Mouse (Mus musculus) gastrocnemius, postnatal 25 days (tissue): ENCODE results near the gene Ltbr. TPM values are rescaled to one million over a fixed set of nuclear protein-coding genes. Genes with fewer than 3 reads are reported as not detected.
"Not testable (repeated sequence)": the region's sequence is repeated elsewhere in the genome, so short reads cannot be mapped to it uniquely, and the experiment has no call there.

ENCODE experiments used
- DNase-seq: peaks from one replicate; pipeline ENCODE4 v3.0.0; 2022
- total RNA-seq, 2 experiments: library from RNA; stranded (reverse); gene quantifications; 1 replicate in 1 of 2; 2 replicates in 1 of 2; pipeline ENCODE4 v1.2.3; 2021

The Ltbr gene
- total RNA-seq, 2 experiments from 2014 or later, result 21.2 to 21.7 TPM

DNA sequence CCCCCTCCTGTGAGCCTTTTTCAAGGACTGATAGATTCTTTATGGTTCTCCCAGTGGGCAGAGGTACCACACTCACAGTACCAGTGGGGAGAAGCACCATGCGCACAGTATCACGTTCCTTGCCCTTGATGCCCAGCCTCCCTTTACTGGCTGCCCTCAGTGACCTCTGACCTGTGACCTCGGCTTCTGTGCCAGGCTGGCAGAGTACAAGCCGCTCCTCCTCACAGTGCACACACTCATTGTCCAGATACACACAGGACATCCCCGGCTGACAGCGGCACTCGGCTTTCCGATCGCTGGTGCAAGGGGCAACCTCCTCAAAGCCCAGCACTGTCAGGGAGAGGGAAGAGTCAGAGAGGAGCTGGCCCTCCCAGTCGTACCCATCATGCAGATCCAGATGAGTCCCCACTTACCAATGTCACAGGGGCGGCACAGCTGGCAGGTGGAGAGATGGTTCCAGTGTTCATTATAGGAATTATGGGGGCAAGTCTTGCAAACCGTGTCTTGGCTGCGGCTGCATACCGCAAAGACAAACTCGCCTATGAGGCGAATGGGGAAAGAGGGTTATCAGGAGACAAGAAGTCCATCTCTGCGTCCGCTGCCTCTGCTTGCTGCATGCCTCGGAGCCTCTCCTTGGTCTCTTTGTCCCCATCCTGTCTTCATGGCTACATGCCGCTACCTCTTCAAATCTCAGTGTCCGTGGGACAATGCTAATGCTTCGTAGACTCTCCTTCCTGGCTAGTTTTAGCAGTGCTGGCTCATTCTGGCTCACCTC, 917 bp downstream of the Ltbr start:
- no peak for DNase-seq

DNA sequence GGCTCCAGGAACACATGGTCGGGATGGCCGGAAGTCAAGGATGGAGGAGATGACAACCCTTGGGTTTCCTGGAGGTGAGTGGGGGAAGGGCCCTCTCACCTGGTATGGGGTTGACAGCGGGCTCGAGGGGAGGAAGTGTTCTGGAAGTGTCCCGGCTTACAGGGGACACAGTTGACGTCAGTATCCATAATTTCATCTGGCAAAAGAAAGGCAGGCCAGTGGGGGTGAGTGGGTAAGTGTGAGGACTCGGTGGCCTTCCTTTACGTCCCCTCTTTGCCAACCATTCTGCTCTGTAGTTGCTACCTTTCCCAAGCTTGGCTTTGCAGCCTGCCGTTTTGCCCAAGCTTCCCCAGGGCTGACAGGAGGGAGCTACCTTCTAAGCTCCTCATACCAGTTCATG, 1.5 kb downstream of the Ltbr start:
- DNase-seq, result no peak

DNA sequence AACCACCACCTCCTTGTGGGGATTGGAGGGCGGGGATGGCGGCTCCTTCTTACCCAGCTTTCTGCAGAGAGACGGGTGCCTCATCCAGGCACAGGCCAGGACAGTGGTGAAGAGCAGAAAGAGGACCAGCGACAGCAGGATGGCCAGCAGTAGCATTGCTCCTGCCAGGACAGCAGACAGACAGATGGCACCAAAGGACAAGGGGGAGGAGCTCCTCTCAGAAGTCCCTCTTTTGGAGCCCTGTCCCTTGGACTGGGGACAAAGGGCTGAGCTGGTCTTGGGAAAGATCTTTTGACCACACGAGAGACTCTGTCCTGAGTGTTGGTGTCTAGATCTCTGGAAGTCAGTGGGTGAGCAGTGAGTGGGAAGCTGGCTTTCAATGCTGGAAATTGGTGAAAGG, 4.3 kb downstream of the Ltbr start:
- DNase-seq, result no peak

DNA sequence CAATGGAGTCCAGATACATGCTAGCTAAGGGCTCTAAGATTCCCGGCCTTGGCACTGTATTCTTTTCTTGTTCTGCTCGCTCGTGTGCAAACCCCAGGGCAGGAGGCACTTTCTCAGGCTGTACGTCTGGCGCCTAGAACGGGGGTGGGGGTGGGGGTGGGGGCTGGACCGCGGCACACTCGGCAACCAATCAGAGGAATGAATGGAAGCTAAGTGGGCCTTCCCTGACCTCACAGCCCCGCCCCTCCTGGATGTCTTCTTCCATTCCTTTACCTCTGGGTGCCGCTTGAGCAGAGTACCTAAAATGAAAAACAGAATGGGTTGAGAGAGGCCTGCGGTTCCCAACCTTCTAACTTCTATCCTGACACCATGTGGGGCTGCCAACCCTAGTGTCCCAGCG, 4.8 kb downstream of the Ltbr start:
- no peak for DNase-seq

DNA sequence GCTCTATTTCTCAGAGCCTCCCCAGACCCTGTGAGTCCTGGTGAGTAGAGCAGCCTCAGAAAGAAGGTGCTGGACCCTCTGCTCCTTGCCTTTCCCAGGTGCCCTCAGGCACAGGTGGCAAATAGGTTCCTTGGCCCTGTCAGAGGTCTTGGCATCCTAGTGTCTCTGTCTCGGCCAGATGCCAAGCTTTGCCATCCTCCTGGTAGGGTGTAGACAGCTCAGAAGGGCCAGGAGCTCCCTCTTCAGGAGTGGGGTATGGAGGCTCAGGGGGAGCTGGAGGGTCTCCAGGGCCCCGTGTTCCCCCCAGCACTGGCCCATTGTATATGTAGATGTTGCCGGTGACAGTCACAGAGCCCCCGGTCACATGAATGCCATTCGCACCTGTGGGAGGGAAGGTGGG, 6.6 kb downstream of the Ltbr start:
- DNase-seq, result no peak

DNA sequence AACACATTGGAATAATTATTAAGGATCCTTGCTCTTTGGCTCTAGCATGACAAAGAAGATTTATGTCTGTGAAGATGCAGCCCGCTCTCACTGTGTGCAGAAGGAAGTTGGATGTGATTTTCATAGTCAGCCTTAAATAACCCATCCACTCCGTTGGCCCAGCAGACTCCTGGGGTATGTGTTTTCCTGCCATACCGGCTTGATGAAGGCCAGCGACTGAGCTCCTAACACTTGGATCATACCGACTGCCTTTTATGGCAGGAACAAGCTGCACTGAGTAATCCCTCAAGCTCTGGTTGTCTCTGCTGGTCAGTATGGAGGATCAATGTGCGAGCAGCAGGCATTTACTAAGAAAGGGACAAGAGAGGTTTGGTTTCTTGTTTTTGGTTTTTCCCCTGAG, 8.2 kb downstream of the Ltbr start:
- DNase-seq, result no peak

DNA sequence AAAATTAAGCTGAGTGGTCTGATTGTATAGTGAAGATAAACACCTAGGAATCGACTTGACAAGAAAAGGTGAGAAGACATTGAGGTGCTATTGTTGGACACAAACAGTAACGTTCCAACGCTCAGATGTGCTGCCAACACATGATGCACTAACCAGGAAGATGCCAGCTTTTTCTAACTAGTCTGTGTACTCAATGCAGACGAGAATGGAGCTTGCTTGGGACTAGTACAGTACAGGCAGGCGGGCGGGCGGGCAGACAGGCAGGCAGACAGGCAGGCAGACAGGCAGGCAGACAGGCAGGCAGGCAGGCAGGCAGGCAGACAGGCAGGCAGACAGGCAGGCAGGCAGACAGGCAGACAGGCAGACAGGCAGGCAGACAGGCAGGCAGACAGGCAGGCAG, 9.3 kb downstream of the Ltbr start:
- DNase-seq, result not testable (repeated sequence)

DNA sequence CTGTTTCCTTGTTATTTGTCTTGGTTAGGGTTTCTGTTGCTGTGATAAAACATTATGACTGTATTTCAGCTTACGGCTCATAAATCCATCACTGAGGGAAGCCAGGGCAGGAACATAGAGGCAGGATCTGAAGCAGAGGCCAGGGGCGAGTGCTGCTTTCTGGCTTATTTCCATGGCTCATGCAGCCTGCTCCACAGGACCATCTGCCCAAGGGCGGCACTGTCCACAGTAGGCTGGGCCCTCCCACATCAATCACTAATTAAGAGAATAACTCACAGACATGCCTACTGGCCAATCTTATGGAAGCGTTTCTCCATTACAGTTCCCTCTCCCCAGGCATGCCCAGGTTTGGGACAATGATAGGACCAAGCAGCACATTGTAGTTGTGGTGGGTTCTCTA, 10.4 kb downstream of the Ltbr start:
- DNase-seq, result no peak

DNA sequence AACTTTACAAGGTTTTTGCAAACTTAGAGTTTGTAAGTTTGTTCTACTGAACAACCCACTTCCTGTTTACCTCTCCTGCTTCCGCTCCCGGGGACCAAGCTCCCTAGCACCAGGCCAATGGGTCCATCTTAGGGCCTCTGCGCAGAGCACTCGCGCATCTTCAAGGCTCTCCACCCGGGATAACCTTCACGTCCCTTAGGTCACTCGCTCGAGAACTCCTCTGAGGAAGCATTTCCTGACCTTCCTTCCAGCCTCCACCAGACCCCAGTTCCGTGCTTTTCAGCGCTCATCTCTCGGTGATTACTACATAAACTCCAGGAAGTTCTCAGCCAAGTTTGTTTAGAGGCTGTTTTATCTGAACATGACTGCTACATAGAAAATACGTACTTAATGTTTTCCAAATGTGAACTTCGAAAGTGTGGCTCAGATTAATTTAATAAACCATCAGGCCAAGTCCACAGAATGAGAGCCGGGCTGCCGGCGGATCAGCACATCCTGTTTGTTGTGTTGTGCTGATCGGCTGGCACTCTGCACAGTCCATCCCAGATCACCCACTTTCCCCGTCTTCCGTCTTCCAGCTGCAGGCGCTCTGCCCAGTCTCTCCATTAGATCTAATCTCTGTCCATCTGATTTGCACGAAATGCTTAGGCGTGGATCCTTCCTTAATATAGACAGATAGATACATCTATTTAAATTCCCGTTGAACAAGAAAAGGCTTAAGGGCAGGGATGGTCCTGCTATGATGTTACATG, 11.3 kb downstream of the Ltbr start:
- no peak for DNase-seq

DNA sequence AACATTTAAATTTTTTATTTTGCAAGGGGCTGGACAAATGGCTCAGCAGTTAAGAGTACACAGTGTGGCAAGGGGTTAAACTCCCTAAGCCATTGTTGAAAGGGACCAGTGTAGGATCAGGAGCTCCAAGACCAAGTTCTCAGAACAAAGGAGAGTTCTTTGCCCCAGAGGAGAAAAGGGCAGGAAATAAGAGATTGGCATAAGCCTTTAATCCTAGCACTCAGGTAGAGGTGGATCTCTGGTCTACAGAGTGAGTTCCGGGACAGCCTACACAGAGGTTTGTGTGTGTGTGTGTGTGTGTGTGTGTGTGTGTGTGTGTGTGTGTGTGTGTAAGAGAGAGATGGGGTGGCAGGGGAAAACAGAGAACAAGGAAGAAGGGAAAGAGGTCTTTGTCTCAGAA, 12.7 kb downstream of the Ltbr start:
- no peak for DNase-seq

DNA sequence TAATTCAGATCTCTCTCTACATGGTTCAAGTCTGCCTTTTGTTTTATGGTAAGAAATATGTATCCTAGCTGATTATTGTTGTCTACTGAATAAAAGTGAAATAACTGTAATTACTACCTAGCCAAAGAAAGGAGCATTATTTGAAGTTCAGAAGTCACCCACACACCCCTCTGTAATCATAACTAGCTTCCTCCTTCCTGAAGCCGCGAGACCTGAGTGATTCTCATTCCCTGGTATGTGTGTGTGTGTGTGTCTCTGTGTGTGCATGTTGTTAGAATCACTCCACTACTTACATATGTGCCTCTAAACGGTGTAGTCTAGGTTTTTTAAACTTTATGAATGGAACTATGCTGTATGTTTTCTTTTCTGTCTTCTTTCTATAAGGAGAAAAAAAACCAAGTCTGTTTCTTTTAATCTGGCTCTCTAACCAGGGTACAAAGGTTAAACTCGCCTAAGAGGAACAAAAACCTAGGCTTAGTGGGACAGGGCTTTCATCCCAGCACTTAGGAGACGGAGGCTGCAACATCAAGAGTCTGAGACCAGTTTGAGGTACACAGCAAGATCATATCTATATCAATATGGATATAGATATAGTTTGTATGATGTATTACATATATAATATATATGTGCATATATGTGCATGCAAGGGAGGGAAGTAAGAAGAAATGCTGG, 16.4 kb downstream of the Ltbr start:
- no peak for DNase-seq

DNA sequence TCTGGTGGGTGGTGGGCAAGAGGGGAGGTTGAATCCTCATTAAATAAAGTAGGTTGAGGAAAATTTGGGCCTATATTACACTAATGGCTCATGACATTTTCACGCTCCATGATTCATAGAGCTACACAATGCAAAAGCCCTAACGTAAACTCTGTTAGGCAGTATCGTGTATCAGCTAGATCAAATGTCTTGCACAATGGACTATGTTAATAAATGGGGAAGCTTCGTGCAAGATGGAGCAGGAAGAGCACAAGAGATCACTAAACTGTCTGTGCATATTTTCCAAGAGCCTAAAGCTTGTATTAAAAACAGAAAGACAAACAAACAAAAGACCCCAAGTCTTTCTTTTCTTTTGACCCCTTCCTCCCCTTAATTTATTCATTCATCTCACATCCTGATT, 19.6 kb downstream of the Ltbr start:
- DNase-seq, result no peak

DNA sequence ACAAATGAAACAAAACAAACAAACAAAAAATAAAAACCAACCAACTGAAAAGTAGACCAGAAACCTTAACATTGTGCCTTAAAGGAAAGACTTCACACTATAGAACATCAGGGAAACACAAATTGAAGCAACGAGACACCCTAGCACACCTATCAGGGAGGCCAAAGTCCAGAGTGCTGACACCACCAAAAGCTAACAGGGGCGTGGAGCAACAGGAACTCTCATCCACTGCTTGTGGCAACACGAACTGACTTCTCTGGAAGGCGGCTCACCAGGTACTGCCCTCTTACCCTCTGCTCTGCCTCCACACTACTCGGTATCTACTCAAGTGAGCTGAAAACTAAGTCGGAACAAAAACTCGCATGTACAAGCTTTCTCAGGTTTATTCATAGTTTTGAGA, 21.4 kb downstream of the Ltbr start:
- no peak for DNase-seq

DNA sequence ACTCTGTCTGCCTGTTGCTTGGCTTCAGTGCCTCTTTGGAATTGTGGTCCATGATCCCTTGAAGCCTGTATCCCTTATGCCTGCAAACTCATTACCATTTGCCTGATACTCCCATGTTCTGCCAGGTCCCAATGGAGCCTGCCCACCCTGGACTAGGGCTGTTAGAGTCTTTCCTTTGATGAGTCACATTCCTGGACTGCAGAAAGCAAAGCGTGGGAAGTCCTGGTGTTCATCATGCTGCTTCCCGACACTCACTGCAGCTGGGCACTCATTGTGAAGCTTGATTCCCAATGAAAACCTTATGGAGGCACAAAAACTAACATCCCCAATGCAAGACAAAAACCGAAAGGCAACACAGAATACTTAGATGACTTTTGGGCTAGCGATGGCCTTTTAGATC, 22.4 kb downstream of the Ltbr start:
- no peak for DNase-seq

DNA sequence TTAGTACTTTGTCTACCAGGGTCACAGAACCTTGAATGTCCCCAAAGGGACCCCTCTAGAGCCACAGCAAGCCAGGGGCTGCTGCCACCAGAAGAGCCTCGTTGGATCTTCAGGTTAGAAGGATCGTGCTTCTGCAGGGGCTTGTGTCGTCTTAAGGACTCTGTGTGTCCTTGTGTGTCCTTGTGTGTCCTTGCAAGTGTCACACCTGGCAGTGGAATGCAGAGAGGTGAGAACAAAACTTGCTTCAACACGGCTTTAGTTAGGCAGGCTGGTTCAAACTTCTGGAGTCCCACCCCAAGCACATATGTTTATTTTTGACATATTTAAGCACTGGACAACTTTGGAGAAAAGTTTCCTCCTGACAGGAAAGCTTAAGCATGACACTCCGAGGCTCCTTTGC, 25.0 kb downstream of the Ltbr start:
- no peak for DNase-seq

DNA sequence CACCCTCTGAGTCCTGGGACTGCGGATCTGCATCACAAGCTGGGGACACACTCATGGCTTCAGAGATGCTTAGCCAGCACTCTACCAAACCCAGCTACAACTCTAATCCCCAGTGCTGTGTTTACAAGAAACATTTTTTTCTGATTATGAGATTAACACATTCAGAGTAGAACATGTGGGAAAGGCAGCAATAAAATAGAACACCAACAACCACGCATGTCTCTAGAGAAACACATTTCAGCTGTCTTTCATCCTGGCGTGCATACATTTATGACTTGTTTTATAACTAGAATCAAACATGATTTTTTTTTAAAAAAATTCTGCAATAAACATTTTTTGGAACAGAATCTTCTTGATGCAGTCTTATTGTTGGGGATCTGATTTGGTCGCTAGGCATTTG, 26.7 kb downstream of the Ltbr start:
- DNase-seq, result no peak

DNA sequence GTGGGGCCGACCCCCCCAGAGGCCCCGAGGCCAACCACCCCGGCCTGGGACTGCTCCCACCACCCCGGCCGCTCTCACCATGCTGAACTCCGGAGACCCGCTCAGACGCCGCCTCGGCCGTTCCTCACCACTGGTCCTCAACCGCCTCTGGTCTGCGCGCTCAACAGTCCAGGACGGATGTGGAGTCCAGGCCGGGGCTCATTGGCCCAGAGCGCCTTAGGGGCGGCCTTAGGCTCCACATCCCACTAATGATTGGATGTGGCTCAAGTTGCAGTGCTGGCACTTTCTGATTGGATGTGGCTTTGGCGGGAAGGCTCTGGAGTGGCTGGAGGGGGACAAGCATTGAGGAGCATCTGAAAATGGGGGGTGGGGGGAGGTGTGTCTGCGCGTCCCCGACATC, 27.8 kb downstream of the Ltbr start, which contains the start of gene Tuba3a:
Gene Tuba3a (minus strand): TSS at position 153 of the 400 bp plus-strand sequence.
- DNase-seq, result no peak

DNA sequence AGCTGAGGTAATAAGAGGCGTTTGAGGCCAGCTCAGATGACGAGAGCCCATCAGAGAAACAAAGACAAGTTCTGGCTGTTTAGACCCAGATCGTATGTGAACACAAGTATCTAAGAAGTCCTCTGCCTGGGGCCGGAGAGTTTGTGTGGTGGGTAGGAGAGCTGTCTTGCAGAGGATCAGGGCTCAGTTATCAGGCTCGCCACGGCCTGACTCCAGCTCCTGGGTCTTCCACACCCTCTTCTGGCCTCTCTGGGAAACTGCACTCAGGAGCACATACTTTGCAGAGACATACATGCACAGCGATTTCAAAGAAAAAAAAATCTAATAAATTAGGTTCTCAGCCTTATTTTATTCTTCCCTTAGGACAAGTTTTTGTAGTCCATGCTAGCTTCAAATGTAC, 28.9 kb downstream of the Ltbr start:
- no peak for DNase-seq

DNA sequence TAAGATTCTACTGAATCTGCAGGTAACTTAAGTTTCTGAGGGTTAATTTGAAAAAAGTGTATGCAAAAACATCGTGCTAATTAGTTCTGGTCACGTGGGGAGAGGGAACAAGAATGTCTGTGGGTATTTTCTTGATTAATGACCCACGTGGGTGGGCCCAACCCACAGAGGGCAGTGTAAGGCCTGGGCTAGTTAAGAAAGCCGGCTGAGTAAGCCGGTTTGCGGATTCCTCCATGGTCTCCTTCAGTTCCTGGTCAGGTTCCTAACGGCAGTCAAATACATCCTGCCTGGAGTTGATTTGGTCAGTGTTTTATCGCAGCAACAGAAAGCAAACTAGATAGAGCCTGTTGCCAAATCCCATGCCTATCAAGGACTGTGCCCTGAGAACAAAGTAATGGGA, 29.4 kb downstream of the Ltbr start:
- no peak for DNase-seq

DNA sequence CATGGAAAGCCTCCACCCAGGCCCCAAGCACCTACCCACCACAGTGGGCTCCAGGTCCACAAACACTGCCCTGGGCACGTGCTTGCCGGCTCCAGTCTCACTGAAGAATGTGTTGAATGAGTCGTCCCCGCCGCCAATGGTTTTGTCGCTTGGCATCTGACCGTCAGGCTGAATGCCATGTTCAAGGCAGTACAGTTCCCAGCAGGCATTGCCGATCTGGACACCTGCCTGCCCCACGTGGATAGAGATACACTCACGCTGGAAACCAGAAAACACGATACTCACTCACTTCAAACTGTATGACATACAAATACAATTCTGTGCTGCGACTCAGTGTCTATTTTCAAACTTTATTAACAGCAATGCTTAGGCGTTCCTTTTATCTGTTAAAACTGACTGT, 31.0 kb downstream of the Ltbr start:
- DNase-seq, result not testable (repeated sequence)

DNA sequence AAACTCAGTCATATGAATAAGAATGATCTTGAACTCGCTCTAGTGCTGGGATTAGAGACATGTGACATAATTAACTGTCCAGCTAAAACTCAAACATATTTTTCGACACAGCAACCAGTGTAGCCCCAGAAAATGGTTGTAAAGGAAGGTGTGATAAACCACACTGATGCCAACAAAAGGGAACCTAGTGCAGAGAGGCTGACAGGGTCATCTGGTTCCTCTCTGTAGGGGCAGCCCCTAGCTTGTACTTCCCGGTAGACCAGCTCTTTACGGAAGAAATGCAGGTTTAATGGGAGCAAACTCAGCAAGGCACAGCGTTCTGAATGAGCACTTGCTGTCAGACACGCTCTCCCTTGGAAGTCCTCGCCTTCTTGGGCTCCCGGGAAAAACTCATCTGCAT, 34.0 kb downstream of the Ltbr start:
- DNase-seq, result no peak

DNA sequence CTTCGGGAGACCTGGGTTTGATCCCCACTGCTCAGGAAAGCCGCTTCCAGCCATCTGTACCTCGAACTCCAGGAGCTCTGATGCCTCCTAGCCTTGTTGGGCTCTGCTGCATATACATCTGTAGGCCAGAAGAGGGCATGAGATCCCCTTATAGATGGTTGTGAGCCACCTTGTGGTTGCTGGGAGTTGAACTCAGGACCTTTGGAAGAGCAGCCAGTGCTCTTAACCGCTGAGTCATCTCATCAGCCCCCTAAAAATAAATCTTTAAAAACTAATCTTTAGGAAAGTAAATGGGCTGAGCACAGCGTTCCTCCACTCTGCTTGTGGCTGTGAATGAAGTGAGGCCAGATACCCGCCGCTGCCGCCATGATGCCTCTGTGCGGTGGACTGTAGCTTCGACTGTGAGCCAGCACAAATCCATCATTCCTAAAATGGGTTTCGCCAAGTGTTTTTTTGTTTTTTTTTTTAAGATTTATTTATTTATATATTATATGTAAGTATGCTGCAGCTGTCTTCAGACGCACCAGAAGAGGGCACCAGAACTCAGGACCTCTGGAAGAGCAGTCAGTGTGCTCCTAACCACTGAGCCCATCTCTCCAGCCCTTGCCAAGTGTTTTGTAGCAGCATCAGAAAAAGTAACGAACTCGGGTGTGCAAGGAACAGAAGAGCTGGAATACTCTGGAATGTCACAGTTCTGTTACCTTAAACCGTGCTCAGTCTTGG, 38.7 kb downstream of the Ltbr start:
- DNase-seq, result no peak
